14 mouse cellular contexts compared by ENCODE assay signal in genomic region chr1:140659607-140660340, GRCm38 (mm10).
A peak's percentile ranks its signal among the peaks of the same experiment; 100 is the strongest.
DNase-seq lines count a peak whose midpoint lies in the region; ATAC-seq and TF ChIP-seq lines count a peak whose summit lies in the region.
"Had no signal": no experiment of that assay in that cellular context is flagged by ENCODE, and none has a peak within 500 bp of the region (broad histone marks: within the 10 kb centered on the region; RNA-seq: fewer than 3 reads in every experiment).

No protein-coding gene starts in this region.

- H3K4me2 ChIP-seq in forebrain, embryonic 16.5 days (ENCODE audit: low read length) = no peak overlapping the region
- H3K4me2 ChIP-seq: neural tube, embryonic 12.5 days had no signal

- TF ChIP-seq POLR2A in MEL (IDR thresholded peaks at IDR 0.05; ENCODE audit: control insufficient read depth in 1 of 2, insufficient read depth in 1 of 2, low read depth in 1 of 2, low read length in 2 of 2, poor library complexity in 1 of 2) = no peak

- no peaks in the 10 kb centered on the region for H3K36me3 ChIP-seq in MEL (ENCODE audit: control insufficient read depth in 1 of 2, insufficient read depth in 2 of 2, low read length in 2 of 2)
- H3K36me3 ChIP-seq in forebrain, embryonic 16.5 days (ENCODE audit: control insufficient read depth, insufficient read depth) = no peaks in the 10 kb centered on the region
- H3K36me3 ChIP-seq: hindbrain, embryonic 10.5 days; neural tube, embryonic 12.5 days had no signal

- no peaks in the 10 kb centered on the region for H3K9me3 ChIP-seq in MEL (replicated peaks; ENCODE audit: insufficient read depth, low read length)
- no peaks in the 10 kb centered on the region for H3K9me3 ChIP-seq in forebrain, embryonic 16.5 days (ENCODE audit: control insufficient read depth, low read length)
- H3K9me3 ChIP-seq: hindbrain, embryonic 10.5 days; neural tube, embryonic 12.5 days had no signal

- TF ChIP-seq CTCF in MEL (IDR thresholded peaks at IDR 0.05 in 2 of 3, conservative IDR thresholded peaks at IDR 0.05 in 1 of 3; ENCODE audit: control insufficient read depth in 1 of 3, insufficient read depth in 1 of 3, low read depth in 2 of 3, low read length in 3 of 3, poor library complexity in 1 of 3, severe bottlenecking in 1 of 3) = peak in 2 of 3 experiments; percentile 12 to 54; a peak in 3 of 6 replicates

- H3K27ac ChIP-seq in MEL (ENCODE audit: control insufficient read depth, low read depth, low read length) = no peak overlapping the region
- H3K27ac ChIP-seq in forebrain, embryonic 16.5 days (ENCODE audit: low read length) = no peak overlapping the region; the same call in 1 of the 2 replicates
- H3K27ac ChIP-seq: hindbrain, embryonic 10.5 days; neural tube, embryonic 12.5 days had no signal

- H3K27me3 ChIP-seq in MEL (ENCODE audit: control insufficient read depth in 1 of 2, insufficient read depth in 2 of 2, low read length in 2 of 2) = no peaks in the 10 kb centered on the region
- no peaks in the 10 kb centered on the region for H3K27me3 ChIP-seq in forebrain, embryonic 16.5 days (replicated peaks; ENCODE audit: control insufficient read depth, insufficient read depth, low read length)
- H3K27me3 ChIP-seq: neural tube, embryonic 12.5 days had no signal

- peak; percentile 69 for ATAC-seq in forebrain, embryonic 16.5 days

- H3K79me2 ChIP-seq in MEL (ENCODE audit: control insufficient read depth, insufficient read depth, low read length, poor library complexity) = no peaks in the 10 kb centered on the region

- peak; percentile 69 for TF ChIP-seq RAD21 in MEL (IDR thresholded peaks at IDR 0.05; ENCODE audit: low read depth, low read length)

- no peak for TF ChIP-seq EP300 in MEL (IDR thresholded peaks at IDR 0.05; ENCODE audit: low read depth in 1 of 2, low read length in 2 of 2)

- no peak overlapping the region for H3K9ac ChIP-seq in MEL (ENCODE audit: control insufficient read depth, low read depth, low read length, poor library complexity, severe bottlenecking)
- H3K9ac ChIP-seq in forebrain, embryonic 16.5 days (replicated peaks; ENCODE audit: low read depth, low read length) = no peak overlapping the region
- H3K9ac ChIP-seq: neural tube, embryonic 12.5 days had no signal

- WGBS in forebrain, embryonic 16.5 days = 51% methylated on average over 3 of the region's 3 CpGs

- H3K4me3 ChIP-seq in MEL (ENCODE audit: control insufficient read depth in 1 of 2, insufficient read depth in 1 of 2, low read depth in 2 of 2, low read length in 2 of 2) = no peak overlapping the region
- no peak overlapping the region for H3K4me3 ChIP-seq in forebrain, embryonic 16.5 days (replicated peaks; ENCODE audit: low read length)
- H3K4me3 ChIP-seq: hindbrain, embryonic 10.5 days; neural tube, embryonic 12.5 days had no signal

- DNase-seq in kidney, postnatal 4 days = peak; percentile 5 to 19
- DNase-seq in kidney, postnatal 14 days = no peak
- peak; percentile 45 for DNase-seq in 416B (ENCODE audit: low read depth)
- peak; percentile 47 for DNase-seq in MEL (ENCODE audit: low read depth, low spot score)
- DNase-seq in urinary bladder, postnatal 14 days (ENCODE audit: low spot score) = no peak
- no peak for DNase-seq in gastrocnemius, postnatal 25 days
- DNase-seq: adrenal gland, postnatal 25 days; cerebellum, adult 8-10 months; heart, adult 11 months; kidney, postnatal 36 days; thymus, adult 18-20 months had no signal

- H3K4me1 ChIP-seq in MEL (ENCODE audit: control insufficient read depth in 1 of 2, insufficient read depth in 2 of 2, low read length in 2 of 2) = no peaks in the 10 kb centered on the region; a peak in 1 of 4 replicates
- peaks cover 3% of the 10 kb centered on the region for H3K4me1 ChIP-seq in forebrain, embryonic 16.5 days (replicated peaks; ENCODE audit: control insufficient read depth, insufficient read depth, low read length)
- H3K4me1 ChIP-seq: hindbrain, embryonic 10.5 days; neural tube, embryonic 12.5 days had no signal

TF ChIP-seq in MEL, 35 proteins besides CTCF, POLR2A, EP300 and RAD21:
- TF ChIP-seq MAZ (IDR thresholded peaks at IDR 0.05; ENCODE audit: low read depth, low read length) (no peak), MYB (IDR thresholded peaks at IDR 0.05; ENCODE audit: low read depth, low read length) (no peak), E2F4 (IDR thresholded peaks at IDR 0.05; ENCODE audit: borderline replicate concordance, low read depth, low read length) (no peak), RCOR1 (IDR thresholded peaks at IDR 0.05; ENCODE audit: low read depth, low read length) (no peak), HCFC1 (IDR thresholded peaks at IDR 0.05; ENCODE audit: low read depth, low read length) (no peak), ZC3H11A (IDR thresholded peaks at IDR 0.05; ENCODE audit: low read depth, low read length) (peak; percentile 62), TCF12 (IDR thresholded peaks at IDR 0.05; ENCODE audit: low read depth, low read length) (no peak), JUND (IDR thresholded peaks at IDR 0.05; ENCODE audit: low read depth, low read length) (no peak), NELFE (IDR thresholded peaks at IDR 0.05; ENCODE audit: low read depth, low read length) (no peak), USF2 (IDR thresholded peaks at IDR 0.05; ENCODE audit: borderline replicate concordance in 1 of 2, insufficient read depth in 1 of 2, low read depth in 1 of 2, low read length in 2 of 2) (no peak), SMC3 (IDR thresholded peaks at IDR 0.05; ENCODE audit: low read depth, low read length) (peak; percentile 80), MEF2A (IDR thresholded peaks at IDR 0.05; ENCODE audit: extremely low read depth, insufficient replicate concordance, low read depth, low read length, poor library complexity, severe bottlenecking) (no peak)
TF ChIP-seq in MEL: peak in this region for 2.

Comparison
In these comparisons a context has a peak if more than half of its experiments do, and no peak if none do; other contexts are left out.
1. DNase-seq: peak in kidney, postnatal 4 days (2 of 2), 416B (single experiment) and MEL (single experiment); none in kidney, postnatal 14 days (single experiment), urinary bladder, postnatal 14 days (single experiment) and gastrocnemius, postnatal 25 days (single experiment).